Mouse (Mus musculus): Measurements from ENCODE around the gene Ppp1r13b.
"Not testable (repeated sequence)": the region's sequence is repeated elsewhere in the genome, so short reads cannot be mapped to it uniquely, and the experiment has no call there.

Ppp1r13b gene

GRCm38 (mm10) chr12:111907970-111908681 is at the start of gene Ppp1r13b:
Ppp1r13b (minus strand) TSS chr12:111908110.
- DNase-seq, result peak; percentile 97

DNA sequence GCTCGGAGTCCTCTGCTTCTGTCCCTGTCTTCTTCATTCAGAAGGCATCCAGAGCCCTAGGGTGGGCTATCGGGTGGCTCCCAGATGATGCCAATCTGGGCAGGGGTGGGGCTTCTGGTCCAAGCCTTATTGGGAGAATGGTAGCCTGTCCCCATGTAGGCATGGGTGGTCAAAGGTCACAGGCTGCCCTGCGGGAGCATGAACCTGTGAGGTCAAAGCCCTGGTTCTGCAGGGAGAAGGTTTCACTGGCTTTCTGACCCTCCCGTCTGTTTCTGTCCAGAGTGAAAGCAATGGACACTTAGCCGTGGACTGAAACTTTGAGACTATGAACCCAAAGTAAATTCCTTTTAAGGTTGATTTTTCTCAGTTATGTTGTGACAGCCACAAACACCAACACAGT is 48.3 kb upstream of the Ppp1r13b start:
- no peak for DNase-seq

- no peak for DNase-seq
Observed at GRCm38 (mm10) chr12:111951701-111952100, 43.8 kb upstream of the Ppp1r13b start.

GRCm38 (mm10) chr12:111950486-111950885 is 42.6 kb upstream of the Ppp1r13b start:
- DNase-seq, result no peak

DNA sequence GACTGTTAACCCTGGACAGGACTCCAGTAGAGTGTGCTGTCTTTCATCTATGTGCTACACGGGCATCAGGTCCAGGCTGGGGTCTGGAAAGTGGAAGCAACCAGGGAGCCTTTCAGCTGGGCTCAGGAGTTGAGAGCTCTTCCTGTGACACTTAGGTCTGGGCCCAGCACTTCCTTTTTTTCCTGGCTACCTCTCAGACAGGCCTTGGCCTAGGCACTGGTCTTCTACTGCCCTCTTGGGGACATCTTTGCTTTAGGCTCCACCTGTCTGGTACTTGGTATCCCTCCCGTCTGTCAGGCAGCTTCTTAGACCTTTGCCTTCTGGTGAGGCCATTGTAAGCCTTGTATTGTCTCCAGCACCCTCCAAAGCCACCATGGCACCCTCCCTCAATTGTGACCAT is 38.8 kb upstream of the Ppp1r13b start:
- peak; percentile 63 for DNase-seq

DNA sequence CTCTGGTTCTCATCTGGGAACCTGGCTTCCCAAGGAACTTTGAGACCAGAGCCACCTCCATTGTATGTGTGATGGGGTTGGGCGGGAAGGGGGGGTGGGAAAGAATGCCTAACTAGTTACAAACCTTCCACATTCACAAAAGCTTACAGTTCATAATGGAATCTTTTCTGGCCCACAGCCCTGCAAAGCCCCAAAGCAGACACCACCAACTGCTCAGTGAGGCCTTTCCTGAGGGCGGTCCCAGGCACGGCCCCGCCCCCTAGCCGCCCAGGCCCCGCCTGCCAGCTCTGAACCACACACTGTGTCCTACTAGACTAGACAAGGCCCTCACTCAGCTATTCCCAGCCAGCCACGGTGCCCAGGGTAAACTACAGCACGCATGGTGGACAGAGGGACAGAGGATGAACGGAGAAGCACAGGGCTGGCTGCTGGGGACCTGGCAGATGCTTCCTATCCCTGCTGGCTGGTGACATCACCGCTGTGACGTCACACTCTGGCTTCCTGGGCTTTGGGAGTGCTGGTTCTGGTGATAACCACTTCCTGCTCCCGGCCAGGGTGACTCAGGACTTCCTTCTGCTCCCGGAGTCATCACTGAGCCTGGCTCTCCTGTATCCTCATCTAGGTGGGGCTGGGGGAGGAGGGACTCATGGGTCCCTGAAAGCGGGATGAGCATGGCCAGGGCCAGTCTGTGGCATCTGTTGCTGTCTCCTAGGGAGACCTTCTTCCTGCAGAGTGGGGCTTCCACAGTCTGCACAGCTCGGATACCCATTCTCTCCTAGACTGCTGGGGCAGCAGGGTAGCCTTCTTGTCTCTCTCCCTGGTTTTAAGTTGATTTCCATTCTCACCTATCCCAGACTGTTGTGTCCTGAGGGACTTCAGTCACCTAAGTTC is 38.1 kb upstream of the Ppp1r13b start:
- not testable (repeated sequence) for DNase-seq

DNA sequence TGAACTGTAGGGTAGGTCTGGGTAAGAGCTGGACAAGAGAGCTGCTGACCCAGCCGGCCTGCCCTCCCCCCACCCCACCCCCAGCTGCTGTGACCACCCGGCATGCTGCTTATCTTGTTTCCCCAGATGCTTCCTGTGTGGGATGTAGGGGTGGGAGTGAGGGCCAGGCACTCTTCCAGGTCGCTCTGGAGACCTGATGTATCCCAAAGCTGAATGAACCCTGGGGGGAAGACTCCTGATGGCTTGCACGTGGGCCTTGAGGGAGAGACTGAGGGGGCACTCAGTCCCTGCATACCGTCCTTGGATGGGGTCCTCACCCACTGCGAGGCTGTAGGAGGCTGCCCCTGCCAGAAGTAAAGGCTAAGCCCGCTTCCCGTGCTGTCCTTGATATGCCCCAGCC is 37.2 kb upstream of the Ppp1r13b start:
- no peak for DNase-seq

- DNase-seq, result not testable (repeated sequence)
Observed at GRCm38 (mm10) chr12:111944065-111944987, 36.4 kb upstream of the Ppp1r13b start.

DNA sequence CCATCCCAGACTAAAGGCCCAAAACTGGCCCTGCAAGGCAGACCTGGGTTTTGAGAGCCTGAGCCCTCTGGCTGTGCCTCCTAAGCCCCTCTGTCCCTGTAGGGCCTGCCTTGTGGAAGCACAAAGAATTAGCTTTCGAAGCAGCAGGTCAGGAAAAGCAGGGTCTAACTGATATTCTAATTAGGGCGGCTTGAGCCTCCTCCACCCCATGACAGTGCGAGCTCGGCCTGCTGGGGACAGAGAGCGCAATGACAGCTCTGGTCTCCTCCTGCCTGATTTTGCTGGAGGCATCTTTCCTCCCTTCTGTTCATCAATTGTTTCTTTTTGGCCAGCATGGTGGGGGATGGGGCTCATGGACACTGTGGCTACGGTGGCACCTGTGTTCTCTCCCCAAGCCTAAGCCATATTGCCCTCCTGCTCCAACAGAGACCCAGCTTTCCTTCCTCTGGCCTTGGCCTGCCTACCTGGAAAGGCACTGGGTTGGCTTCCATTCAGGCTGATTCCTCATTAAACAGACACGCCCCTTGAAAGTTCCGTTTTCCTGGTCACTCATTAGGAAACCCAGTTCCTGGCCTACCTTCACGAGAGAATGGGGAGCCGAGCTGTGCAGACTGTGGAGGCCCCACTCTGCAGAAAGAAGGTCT is 35.6 kb upstream of the Ppp1r13b start:
- no peak for DNase-seq

- DNase-seq, result no peak
Observed at GRCm38 (mm10) chr12:111938623-111939177, 30.8 kb upstream of the Ppp1r13b start.

DNA sequence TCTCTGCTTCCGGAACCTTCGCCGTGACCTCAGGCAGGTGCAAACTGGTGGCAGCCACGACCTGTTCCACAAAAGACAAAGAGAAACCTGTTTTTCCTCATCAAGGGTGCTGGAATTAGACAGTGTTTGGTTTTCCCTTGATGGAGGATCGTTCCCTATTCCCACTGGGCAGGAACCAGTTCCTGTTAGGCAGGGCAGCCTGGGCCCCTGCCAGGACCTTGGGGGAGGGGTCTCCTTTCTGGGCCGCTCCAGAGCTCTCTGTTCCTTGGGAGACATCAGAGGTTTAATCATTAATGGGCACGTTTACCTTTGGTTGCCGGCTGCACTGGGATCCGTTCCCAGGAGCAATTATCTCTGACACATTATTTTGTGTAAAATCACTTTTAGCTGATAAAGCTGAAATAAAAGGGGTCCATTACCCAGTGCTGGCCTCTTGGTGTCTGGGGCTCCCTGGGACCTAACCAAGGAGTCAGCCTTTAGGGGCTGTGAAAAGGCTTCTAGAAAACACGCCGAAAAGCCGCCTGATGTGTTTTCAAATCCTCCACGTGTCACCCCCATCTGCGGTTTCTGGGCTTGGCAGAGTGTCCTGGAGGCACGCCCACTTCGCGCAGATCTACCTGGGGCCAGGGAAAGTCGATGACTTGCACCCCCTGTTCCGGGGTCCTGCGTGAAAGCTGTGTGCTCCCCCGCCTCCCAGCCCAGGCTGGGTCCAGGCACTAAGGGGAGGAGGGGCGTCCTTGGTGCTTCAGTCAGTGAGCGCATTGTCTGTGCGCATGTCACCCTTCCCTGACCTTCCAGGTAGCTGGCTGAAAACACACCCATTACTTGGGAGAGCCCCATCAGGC is 29.0 kb upstream of the Ppp1r13b start:
- DNase-seq, result no peak

GRCm38 (mm10) chr12:111933971-111934370 is 26.1 kb upstream of the Ppp1r13b start:
- no peak for DNase-seq

GRCm38 (mm10) chr12:111933032-111933704 is 25.3 kb upstream of the Ppp1r13b start:
- no peak for DNase-seq

DNA sequence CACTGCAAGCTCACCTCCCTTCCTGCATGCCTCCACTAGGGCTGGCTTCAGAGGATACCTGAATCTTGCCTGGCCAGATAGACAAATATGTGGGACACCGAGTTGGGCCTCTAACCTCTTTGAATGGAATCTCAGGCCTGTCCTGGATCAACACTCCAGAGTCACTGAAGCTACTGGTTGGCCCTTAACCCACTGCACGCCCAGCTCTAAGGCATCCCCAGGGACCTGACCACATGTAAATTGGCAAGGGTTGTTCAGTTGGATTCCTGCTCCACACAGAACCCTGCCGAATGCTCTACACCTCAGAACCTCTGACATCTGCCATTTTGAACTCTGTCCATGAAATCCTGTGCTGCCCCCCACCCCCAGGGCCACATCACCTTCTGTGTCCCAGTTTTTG is 24.6 kb upstream of the Ppp1r13b start:
- no peak for DNase-seq

- no peak for DNase-seq
Observed at GRCm38 (mm10) chr12:111931411-111932025, 23.6 kb upstream of the Ppp1r13b start.

- DNase-seq, result no peak
Observed at GRCm38 (mm10) chr12:111928411-111928966, 20.6 kb upstream of the Ppp1r13b start.

GRCm38 (mm10) chr12:111927338-111927737 is 19.4 kb upstream of the Ppp1r13b start:
- no peak for DNase-seq

DNA sequence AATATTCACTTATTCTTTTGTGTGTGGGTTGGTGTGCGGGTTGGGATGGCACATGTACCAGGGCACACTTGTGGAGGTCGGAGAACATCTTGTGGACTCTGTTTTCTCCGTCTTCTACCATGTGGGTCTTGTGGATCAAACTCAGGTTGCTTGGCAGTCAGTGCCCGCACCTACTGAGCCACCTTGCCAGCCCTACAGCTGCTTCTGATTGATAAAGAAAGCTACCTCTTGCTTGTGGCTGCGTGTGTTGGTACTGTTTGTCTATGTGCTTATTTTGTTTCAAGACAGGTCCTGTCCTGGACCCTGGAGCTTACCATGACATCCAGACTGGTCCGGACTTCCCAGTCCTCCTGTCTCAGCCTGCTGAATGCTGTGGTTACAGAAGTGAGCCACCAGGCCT is 15.2 kb upstream of the Ppp1r13b start:
- DNase-seq, result no peak

GRCm38 (mm10) chr12:111920046-111920445 is 12.1 kb upstream of the Ppp1r13b start:
- DNase-seq, result no peak

All from thymus, postnatal 14 days (tissue).